Mouse (Mus musculus): ENCODE measurements around the gene Dact1. TPM values are rescaled to one million over a fixed set of nuclear protein-coding genes. Genes with fewer than 3 reads are reported as not detected.

The Dact1 gene
- polyA plus RNA-seq, 1 experiment from 2014 or later = 21.2 TPM

Other genes starting within 250 kb of the Dact1 start
- not detected in 2 replicates for gene Tomm20l, start 198.5 kb upstream of the Dact1 start, polyA plus RNA-seq (2015; fragmentation: Nextera tagmentation; extraction: Ambion mirVana)
- gene Timm9, start 173.2 kb upstream of the Dact1 start, polyA plus RNA-seq (2015; fragmentation: Nextera tagmentation; extraction: Ambion mirVana) = 78.8 and 79.2 TPM in 2 replicates
- gene 2700049A03Rik, start 173.0 kb upstream of the Dact1 start, polyA plus RNA-seq (2015; fragmentation: Nextera tagmentation; extraction: Ambion mirVana) = 16.0 and 18.6 TPM in 2 replicates